Mouse (Mus musculus): ENCODE measurements around the gene Mbtps1.

The Mbtps1 gene

GRCm38 (mm10) chr8:119558603-119559401 lies at the start of gene Mbtps1:
Mbtps1 (minus strand) TSS chr8:119558735.
- DNase-seq: peak; percentile 99 to 100

GRCm38 (mm10) chr8:119606224-119606623 lies 47.7 kb upstream of the Mbtps1 start:
- no peak for DNase-seq

- peak; percentile 98 to 99 for DNase-seq
Measured at GRCm38 (mm10) chr8:119604996-119605395, 46.5 kb upstream of the Mbtps1 start, which contains the start of gene Taf1c. Taf1c (minus strand) TSS chr8:119605222.

GRCm38 (mm10) chr8:119604398-119604803 lies 45.9 kb upstream of the Mbtps1 start:
- no peak for DNase-seq

GRCm38 (mm10) chr8:119603771-119604170 lies 45.2 kb upstream of the Mbtps1 start:
- DNase-seq: no peak

GRCm38 (mm10) chr8:119591456-119591855 lies 32.9 kb upstream of the Mbtps1 start:
- no peak for DNase-seq

GRCm38 (mm10) chr8:119590348-119590747 lies 31.8 kb upstream of the Mbtps1 start:
- DNase-seq: no peak

GRCm38 (mm10) chr8:119588844-119589243 lies 30.3 kb upstream of the Mbtps1 start:
- DNase-seq: no peak

GRCm38 (mm10) chr8:119588321-119588720 lies 29.8 kb upstream of the Mbtps1 start:
- no peak for DNase-seq

GRCm38 (mm10) chr8:119585901-119586300 lies 27.4 kb upstream of the Mbtps1 start:
- no peak for DNase-seq

GRCm38 (mm10) chr8:119580441-119581161 lies 22.1 kb upstream of the Mbtps1 start:
- DNase-seq: no peak

- no peak for DNase-seq
Measured at GRCm38 (mm10) chr8:119579096-119579495, 20.6 kb upstream of the Mbtps1 start.

- DNase-seq: no peak
Measured at GRCm38 (mm10) chr8:119575366-119575726, 16.8 kb upstream of the Mbtps1 start.

GRCm38 (mm10) chr8:119574437-119575365 lies 16.2 kb upstream of the Mbtps1 start, which contains the start of the genes Hsdl1 and Dnaaf1:
Hsdl1 (minus strand) TSS chr8:119575183.
Dnaaf1 (plus strand) TSS chr8:119575235.
- DNase-seq: peak; percentile 99

- DNase-seq: no peak
Measured at GRCm38 (mm10) chr8:119572411-119572810, 13.9 kb upstream of the Mbtps1 start.

- no peak for DNase-seq
Measured at GRCm38 (mm10) chr8:119571135-119571534, 12.6 kb upstream of the Mbtps1 start.

- DNase-seq: no peak
Measured at GRCm38 (mm10) chr8:119569881-119570280, 11.3 kb upstream of the Mbtps1 start.

GRCm38 (mm10) chr8:119568951-119569350 lies 10.4 kb upstream of the Mbtps1 start:
- DNase-seq: no peak

GRCm38 (mm10) chr8:119568251-119568650 lies 9.7 kb upstream of the Mbtps1 start:
- DNase-seq: no peak

- no peak for DNase-seq
Measured at GRCm38 (mm10) chr8:119566367-119566766, 7.8 kb upstream of the Mbtps1 start.

GRCm38 (mm10) chr8:119563849-119564251 lies 5.3 kb upstream of the Mbtps1 start:
- DNase-seq: peak in 1 of 2 experiments; percentile 20

GRCm38 (mm10) chr8:119559402-119559720 lies 826 bp upstream of the Mbtps1 start:
- DNase-seq: no peak
